Mouse (Mus musculus) adipocyte (in vitro differentiated cells): ENCODE measurements at regions not wholly inside any gene's neighbourhood (a gene's known extent, or its start where the extent isn't known, plus 50 kb on each side); places are given as distances from the start of the nearest gene placed in this dataset.
"Not testable (repeated sequence)": the region's sequence is repeated elsewhere in the genome, so short reads cannot be mapped to it uniquely, and the experiment has no call there.

ENCODE experiments used
- DNase-seq: peaks from one replicate; pipeline ENCODE4 v3.0.0-alpha.2; 2016; ENCODE audit warnings: low spot score

DNA sequence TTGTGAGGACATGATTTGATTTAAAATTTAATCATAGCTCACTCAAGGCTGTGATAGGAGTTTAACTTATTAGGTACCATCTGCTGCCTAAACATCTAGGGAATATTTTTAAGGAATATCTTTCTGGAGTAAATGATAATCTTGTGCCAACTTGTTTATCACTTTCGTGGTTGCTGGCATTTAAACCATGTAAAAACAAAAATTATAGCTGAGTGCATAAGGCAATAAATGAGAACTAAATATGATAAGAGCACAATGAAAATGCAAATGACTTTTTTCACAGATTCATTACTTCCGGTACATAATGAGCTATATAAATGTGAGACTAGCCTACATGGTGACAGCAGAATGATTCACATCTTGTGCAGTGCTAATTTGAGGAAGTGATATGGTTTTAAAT is 221.8 kb upstream of the Tmprss15 start:
- no peak for DNase-seq

DNA sequence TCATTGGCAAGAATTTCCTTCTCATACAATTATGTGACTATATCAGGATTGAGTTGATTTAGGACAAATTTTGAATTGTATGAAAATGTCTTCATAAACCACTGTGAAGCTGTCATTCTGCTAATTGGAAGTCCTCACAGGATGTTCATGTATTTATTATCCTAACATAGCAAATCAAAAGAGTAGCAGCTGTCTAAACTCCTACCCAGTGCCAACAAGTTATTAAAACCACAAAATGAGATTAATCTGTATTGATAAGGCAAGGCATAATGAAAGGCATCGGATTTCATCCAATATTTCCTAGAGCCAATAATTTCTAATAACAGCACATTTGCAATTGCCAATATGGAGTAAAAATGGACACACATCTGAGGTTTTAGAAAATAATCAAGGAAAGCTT is 217.6 kb upstream of the Tmprss15 start:
- no peak for DNase-seq

DNA sequence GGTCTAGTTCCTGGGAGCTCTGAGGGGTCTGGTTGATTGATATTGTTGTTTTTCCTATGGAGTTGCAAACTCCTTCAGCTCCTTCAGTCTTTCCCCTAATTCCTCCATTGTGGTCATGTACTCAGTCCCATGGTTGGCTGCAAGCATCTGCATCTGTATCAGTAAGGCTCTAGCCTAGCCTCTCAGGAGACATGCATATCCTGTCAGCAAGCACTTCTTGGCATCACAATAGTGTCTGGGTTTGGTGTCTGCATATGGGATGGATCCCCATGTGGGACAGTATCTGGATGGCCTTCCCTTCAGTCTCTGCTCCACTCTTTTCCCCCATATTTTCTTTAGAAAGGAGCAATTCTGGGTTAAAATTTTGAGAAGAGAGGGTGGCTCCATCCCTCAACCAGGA is 205.7 kb upstream of the Tmprss15 start:
- not testable (repeated sequence) for DNase-seq

DNA sequence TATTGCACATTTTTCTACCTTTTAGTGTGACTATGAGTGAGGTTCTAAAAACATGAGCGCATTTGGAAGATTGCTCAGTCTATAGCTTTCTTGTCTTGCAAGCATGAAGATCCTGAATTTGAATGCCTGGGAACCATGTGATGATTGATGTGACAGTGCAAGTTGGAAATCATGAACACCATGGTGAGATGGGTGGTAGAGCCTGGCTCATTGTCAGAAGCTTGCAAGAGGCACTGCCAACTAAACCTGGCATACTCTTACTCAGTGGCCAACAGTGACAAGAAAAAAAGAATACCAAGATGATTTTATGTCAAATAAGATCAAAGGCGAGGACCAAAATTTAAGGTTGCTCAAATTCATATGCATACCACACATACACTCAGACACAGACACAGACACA is 188.1 kb upstream of the Tmprss15 start:
- no peak for DNase-seq

DNA sequence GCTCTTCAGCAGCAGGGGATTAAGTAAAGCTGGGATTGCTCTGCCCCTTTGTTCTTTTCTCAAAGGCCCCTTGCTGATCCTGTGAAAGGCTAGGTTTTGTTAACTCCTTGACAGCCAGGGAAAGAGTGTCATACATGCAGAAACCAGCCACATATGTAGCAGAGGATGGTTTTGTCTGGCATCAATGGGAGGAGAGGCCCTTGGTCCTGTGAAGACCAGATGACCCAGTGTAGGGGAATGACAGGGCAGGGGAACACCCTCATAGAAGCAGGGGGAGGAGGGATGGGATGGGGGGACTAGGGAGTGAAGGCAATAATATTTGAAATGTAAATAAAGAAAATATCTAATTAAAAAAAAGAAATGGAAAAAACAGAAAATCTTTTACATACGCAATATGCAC is 165.6 kb upstream of the Tmprss15 start:
- no peak for DNase-seq

DNA sequence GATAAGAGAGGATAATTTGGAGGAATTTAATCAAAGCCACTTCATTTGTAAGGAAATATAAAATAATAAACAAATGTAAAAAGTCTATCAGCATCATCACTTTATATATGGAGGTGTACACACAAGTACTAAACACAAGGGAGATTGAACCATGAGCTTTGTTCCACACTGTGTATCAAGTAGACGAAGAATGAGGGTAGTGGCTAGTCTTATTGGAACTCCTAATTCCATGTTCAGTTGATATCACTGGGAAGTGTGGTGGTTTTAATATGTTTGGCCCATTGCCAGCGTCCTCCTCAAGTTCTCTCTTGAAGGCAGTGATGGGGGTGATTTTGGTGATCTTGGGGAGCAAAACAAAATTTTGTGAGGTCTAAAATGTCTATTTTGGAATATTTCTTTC is 165.2 kb upstream of the Tmprss15 start:
- no peak for DNase-seq

DNA sequence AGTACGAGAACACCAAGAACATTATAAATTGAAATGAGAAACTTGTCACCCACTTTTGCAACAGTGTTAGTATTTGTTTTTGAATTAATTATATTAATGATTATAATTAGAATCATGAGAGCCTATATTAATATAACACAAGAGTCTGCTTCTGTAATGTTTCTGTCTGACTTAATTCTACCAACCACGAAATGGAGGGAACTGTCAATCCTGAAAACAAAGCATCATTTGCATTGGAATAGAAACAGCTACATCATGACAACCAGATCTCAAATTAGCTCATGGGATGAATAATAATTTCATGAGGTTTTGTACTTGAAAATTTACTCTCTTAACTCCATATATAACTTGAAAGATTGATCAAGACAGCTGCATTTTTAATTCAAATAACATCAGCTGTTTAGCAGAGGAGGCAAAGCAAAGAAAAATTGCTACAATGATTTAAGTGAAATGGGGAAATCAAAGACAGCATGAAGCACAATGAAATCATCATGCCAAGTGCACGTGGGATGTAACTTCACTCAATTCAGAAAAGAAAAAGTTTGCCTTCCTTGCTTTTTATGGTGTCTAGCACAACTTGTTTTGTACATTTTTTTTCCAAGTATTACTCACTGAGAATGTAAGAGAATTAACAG is 150.1 kb upstream of the Tmprss15 start:
- no peak for DNase-seq

DNA sequence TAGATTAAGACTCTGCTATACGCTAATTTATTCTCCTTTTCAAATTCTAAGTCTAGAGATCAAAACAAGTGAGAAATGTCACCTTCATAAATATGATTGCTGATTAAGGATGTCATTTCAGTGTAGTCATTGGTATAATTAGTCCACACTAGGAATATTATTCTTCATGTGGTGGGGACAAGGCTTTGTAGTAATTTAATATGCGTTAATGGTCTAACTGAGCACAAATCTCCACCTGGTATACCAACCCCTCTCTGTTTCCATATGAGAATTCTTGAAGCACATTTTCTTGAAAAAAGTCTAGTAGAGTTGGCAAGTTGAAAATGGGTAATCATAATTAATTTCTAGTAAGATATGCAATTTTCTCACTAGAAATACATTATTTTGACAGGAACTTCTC is 149.3 kb upstream of the Tmprss15 start:
- no peak for DNase-seq

DNA sequence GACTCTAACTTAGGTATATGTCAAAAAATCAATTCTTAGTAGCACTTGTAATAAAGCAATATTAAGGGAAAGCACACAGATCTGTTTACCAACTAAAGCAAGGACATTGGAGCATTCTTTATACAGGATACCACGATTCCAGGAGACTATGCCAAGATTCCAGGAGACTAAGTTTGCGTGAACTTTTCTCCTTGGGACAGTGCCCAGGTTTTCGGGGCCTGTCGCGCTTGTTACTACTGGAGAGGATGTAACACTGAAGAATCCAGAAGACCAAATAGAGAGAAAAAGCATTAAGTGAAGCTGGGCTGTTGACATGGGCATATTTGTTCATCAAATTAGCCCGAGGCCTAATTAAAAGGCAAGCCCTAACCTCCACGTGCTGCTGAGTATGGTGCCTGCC is 100.3 kb upstream of the Tmprss15 start:
- peak; percentile 82 for DNase-seq

DNA sequence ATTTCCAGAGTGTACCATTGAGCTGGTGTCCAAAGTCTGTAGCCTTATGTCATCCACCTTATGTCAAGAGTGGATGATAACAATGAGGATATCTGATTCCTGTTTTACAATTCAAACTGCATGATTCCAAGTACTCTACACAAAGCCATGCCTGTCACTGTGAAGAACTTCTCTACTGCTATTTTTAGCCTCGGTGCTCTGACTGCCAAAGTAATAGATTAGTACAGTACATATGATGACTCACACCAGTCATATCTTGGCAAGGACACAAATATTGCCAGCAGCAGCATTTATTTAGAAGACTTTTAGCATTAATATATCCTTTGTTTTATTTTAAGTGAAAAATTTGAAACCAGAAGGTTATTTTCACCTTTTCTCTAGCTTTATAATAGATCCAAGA is 95.6 kb upstream of the Tmprss15 start:
- DNase-seq, result peak; percentile 75

DNA sequence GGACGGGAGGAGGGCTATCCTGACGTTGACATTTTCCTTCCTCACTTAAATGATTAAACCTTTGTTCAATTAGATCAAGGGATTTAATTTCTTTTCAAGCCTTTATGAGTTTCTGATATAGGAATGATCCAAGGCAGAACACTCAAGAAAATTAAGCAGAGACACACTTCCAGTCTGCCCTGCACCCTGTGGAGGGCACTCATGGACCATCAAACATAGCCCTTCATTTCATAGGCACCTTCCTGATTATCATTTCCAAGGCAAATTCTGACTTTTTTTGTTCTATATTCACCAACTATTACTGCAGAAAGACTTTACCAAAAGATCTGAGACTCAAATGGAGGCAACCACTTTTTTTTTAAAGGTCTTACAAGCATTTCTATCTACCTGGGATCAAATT is 91.6 kb upstream of the Tmprss15 start:
- DNase-seq, result peak; percentile 64

DNA sequence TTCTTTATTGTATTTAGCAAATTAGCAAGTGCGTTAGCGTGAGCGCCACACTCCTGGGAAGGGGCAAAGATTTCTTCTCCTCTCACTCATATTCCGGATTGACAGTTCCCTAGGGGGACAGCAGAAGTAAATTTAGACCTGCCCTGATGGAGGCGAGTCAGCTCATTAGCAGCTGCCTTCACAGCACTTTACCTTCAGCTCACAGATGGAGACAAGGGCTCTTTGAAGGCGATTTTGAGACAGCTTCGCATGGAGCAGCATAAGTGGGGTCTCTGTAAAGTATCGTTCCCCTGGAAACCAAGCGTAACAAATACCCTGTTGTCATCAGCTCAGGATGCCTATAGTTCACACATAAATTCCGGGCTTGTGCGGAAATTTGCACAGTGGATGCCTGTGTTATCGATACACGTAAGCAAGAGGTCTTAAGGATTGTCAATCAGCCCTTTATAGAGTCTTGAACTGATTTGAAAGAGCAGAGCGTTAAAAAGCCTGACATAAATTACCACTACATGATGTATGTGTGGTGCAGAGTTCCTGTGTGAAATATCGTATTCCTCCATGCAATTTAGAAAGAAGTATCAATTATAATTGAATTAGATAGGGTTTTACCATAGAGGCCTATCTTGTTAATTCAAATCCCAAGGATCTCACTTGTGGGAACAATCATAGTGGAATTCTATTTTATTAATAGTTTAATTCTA is 86.6 kb upstream of the Tmprss15 start:
- no peak for DNase-seq

DNA sequence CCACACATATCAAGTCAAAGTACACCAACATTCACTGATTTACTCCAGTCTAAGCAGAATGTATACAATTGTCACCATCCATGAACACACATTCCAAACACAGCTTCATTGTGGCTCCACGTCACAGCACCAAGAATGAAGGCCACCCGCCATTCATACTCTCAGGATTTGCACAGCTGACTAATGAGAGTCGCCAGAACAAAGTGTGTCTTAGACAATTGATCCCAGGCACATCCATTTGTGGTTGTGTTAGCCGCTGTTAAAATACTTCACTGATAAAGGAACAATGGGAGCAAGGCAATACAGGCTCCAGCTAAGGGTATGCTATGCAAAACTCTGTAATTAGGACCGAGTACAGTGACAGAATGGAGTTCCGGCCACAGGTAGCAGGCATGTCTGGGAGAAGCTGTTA is 85.9 kb upstream of the Tmprss15 start:
- DNase-seq, result no peak

DNA sequence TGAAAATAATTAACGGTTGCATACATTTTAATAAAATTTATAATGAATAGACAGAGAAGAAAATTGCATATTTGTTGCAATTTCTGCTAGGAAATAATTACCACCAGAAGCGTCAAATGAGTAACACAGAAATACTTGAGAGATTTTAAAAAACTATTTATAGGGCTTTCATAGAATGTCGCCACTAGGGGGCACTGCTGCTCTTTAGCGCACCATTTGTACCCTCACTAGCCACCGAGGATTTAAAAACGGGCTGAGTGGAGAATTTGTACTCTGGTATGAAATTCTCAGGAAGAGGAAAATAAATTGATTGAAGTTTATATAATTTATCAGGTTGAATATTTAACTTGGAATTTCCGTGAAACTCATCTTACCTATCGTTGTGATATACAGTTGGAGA is 77.3 kb upstream of the Tmprss15 start:
- peak; percentile 82 for DNase-seq

DNA sequence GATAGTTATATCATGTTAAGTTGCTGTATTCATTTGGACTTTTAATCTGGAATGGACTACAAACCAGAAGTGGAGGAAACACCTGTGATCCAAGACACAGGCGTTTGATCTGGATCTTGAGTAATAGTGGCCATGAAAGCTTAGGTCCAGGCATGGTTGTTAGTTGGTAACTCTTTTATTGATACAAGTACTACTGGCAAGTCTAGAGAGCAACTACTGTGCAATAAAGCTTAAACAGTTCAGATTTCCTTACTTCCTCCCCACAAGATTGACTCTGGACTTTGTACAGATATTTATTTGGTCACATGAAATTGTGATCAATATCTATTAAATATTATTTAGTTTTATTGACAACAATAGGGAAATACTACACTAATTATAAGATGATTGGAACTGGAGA is 51.9 kb upstream of the Tmprss15 start:
- no peak for DNase-seq
